Mouse (Mus musculus): ENCODE results near the gene Ate1. TPM values are rescaled to one million over a fixed set of nuclear protein-coding genes. Genes with fewer than 3 reads are reported as not detected.

The Ate1 gene
- polyA plus RNA-seq (2012; fragmentation: generic; extraction: Trizol) = 1 to 10 TPM in 1 of 2 experiments, under 1 TPM in 1; 0.53 to 5.1 TPM

DNA sequence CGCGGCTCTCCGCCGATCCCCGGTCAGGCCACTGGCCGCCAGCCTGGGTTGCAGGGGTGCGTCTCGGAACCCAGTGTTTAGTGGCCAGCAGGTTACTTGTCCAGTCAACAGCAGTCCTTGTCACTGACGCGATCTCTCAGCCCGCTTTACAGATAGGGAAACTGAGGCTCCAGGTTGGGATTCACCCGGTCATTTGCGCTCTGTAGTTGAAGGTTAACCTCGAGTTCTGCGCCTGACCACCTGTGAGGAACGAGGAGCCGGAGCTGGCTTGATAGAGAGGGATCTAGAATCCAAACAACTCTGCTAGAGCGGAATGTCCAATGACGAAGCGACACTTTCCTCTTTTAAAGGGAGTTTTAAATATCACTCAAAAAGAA, at the start of gene Ate1:
Ate1 (minus strand) TSS at position 321 of the 377 bp plus-strand sequence.

Other genes with a start within 250 kb of the Ate1 start
- gene Nsmce4a, start 52.7 kb upstream of the Ate1 start, polyA plus RNA-seq (2012; fragmentation: generic; extraction: Trizol) = 10 to 100 TPM; 16.8 to 39.6 TPM
- 10 to 100 TPM; 14.9 to 29.3 TPM for gene Tacc2, start 57.1 kb upstream of the Ate1 start, polyA plus RNA-seq (2012; fragmentation: generic; extraction: Trizol)